Mouse (Mus musculus) heart, embryonic 15.5 days (tissue): Measurements from ENCODE around the gene Tbx1. TPM values are rescaled to one million over a fixed set of nuclear protein-coding genes. Genes with fewer than 3 reads are reported as not detected.

ENCODE experiments used
- ATAC-seq: fragments of 200-750 bp; cut with Nextera tagmentation; replicated peaks from 2 replicates; pipeline ENCODE4 v1.8.0; 2017; ENCODE audit warnings: low read depth, moderate TSS enrichment; ENCODE audit not compliant: insufficient number of reproducible peaks, insufficient read depth, low FRiP score
- H3K27ac ChIP-seq: fragments of 300-500 bp; sonication (generic); 2 replicates; pipeline ENCODE4 v1.5.1; 2015; ENCODE audit warnings: mild to moderate bottlenecking, inconsistent platforms
- H3K27me3 ChIP-seq: fragments of 300-500 bp; sonication (generic); 2 replicates; pipeline ENCODE4 v1.6.1; 2015; ENCODE audit warnings: inconsistent platforms
- H3K36me3 ChIP-seq: fragments of 300-500 bp; sonication (generic); 2 replicates; pipeline ENCODE4 v1.6.1; 2015; ENCODE audit warnings: mild to moderate bottlenecking, inconsistent platforms
- H3K4me1 ChIP-seq: fragments of 300-500 bp; sonication (generic); replicated peaks from 2 replicates; pipeline ENCODE4 v1.6.1; 2015; ENCODE audit warnings: inconsistent platforms
- H3K4me2 ChIP-seq: fragments of 300-500 bp; sonication (generic); 2 replicates; pipeline ENCODE4 v1.6.1; 2015; ENCODE audit warnings: inconsistent platforms, mild to moderate bottlenecking, moderate library complexity
- H3K4me3 ChIP-seq: fragments of 300-500 bp; sonication (generic); 2 replicates; pipeline ENCODE4 v1.5.1; 2015; ENCODE audit warnings: mild to moderate bottlenecking, inconsistent platforms
- H3K9ac ChIP-seq: fragments of 300-500 bp; sonication (generic); 2 replicates; pipeline ENCODE4 v1.6.1; 2015; ENCODE audit warnings: mild to moderate bottlenecking, inconsistent platforms
- H3K9me3 ChIP-seq: fragments of 300-500 bp; sonication (generic); replicated peaks from 2 replicates; pipeline ENCODE4 v1.6.1; 2016; ENCODE audit warnings: inconsistent platforms
- WGBS: fragments of 180-500 bp; shearing (Covaris S2); methylation state at CpG from one replicate; pipeline ENCODE4 v1.1.7; 2015; ENCODE audit warnings: mixed read lengths; 5-methylcytosine and 5-hydroxymethylcytosine counted together
- polyA plus RNA-seq: library from polyadenylated mRNA; unstranded; fragments of >200 nt; fragmentation: Nextera tagmentation; extraction: Ambion mirVana; gene quantifications from 2 replicates; pipeline ENCODE4 v1.2.1, GENCODE M21; 2015

Gene Tbx1
- polyA plus RNA-seq, 1 experiment from 2014 or later = 0.66 TPM

DNA sequence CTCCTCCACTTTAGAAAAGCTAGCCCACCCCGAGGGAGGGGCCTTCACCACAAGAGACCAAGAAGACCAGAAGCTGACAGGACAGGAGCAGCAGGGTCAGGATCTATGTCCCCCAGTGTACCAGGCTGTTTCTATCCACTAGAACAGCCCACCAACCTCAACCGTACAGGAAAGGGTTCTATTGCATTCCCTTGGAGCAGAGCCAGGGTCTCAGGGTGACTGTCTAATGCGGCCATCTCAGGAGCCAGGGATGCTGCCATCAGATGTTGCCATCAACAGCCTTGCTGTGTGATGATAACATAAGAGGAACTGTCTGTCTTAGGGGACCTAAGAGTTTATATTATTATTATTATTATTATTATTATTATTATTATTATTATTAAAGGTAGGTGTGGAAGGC is 13.4 kb downstream of the Tbx1 start:
- no peak overlapping the region for H3K4me2 ChIP-seq
- H3K4me1 ChIP-seq = peaks cover 12% of the 10 kb centered on the region
- H3K9me3 ChIP-seq = no peaks in the 10 kb centered on the region
- H3K9ac ChIP-seq = no peak overlapping the region
- no peak for ATAC-seq
- 38% methylated on average over 3 of the region's 3 CpGs for WGBS
- H3K27ac ChIP-seq = no peak overlapping the region
- no peaks in the 10 kb centered on the region for H3K36me3 ChIP-seq
- H3K27me3 ChIP-seq = peaks cover 52% of the 10 kb centered on the region
- H3K4me3 ChIP-seq = no peak overlapping the region

DNA sequence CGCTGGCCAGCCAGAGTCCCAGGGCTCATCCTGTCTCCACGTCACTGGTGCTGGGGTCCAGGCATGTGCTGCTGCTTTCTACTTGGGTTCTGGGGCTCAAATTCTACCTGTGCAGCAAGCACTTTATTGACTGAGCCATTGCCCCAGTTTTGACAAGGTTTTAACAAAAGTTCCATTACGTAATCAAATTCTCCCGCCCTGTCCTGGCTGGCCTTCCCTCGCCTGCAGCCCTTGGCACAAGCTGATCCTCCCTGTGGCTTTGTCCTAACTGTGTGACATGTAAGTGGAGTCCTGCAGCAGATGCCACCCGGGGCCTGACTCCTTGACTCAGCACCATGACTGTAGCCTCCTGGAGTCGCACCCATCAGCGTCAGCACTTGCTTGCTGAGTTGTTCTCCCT is 16.3 kb downstream of the Tbx1 start:
- 59% methylated on average over 8 of the region's 8 CpGs for WGBS
- Histone ChIP-seq H3K9me3 (no peaks in the 10 kb centered on the region), H3K4me2 (no peak overlapping the region), H3K36me3 (no peaks in the 10 kb centered on the region), H3K9ac (no peak overlapping the region), H3K27me3 (peaks cover 24% of the 10 kb centered on the region), H3K4me3 (no peak overlapping the region), H3K27ac (no peak overlapping the region), H3K4me1 (no peaks in the 10 kb centered on the region)
- no peak for ATAC-seq

DNA sequence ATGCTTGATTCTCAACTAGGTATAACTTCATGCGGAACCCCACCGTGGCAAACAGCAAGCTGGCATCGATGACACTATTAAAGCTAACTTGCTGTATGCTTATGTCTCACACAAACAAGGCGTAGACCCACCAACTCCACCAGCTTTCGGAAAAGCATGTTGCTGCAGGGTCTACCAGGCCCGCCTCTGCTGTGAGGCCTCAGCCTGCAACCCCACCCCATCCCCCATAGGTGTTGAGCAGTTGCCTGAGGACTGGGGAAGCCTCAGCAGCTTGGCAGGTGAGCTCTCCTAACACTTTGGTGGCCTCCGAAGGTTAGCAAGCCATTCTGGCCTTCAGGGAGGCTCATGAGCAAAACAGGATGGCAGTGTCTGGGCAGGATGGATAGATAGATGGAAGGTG is 21.9 kb downstream of the Tbx1 start:
- Histone ChIP-seq H3K9me3 (no peaks in the 10 kb centered on the region), H3K36me3 (no peaks in the 10 kb centered on the region), H3K27ac (no peak overlapping the region), H3K4me1 (peaks cover 5% of the 10 kb centered on the region; the same call in 1 of the 2 replicates), H3K9ac (no peak overlapping the region), H3K4me3 (no peak overlapping the region), H3K27me3 (0 out of 2 replicates have a peak, but pooled peaks cover 16% of the 10 kb centered on the region), H3K4me2 (no peak overlapping the region)
- no peak for ATAC-seq
- 76% methylated on average over 7 of the region's 7 CpGs for WGBS

DNA sequence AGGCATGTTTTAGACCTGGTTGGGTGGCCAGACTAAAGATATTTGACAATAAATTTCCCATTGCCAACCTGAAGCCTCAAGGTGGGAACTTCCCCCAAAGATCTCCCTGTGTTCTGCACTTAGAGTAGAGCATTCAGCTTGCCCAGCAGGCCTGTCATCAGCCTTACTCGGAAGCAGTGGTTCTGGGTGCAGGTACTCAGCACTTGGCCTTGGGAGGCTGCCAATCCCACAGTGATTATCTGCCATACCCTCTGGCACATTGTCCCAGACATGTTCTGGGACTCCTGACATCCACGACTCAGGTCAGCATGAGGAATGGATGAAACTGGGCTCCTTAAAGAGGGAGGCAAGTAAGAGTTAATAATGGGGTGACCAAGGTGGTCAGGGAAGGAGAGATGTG is 26.0 kb downstream of the Tbx1 start:
- H3K9me3 ChIP-seq = no peaks in the 10 kb centered on the region
- no peak overlapping the region for H3K4me2 ChIP-seq
- ATAC-seq = 0 out of 2 replicates have a peak, but pooled peaks have one; percentile 43
- peaks cover 5% of the 10 kb centered on the region; the same call in 1 of the 2 replicates for H3K4me1 ChIP-seq
- 33% methylated on average over 2 of the region's 2 CpGs for WGBS
- H3K27me3 ChIP-seq = 0 out of 2 replicates have a peak, but pooled peaks cover 16% of the 10 kb centered on the region
- H3K36me3 ChIP-seq = no peaks in the 10 kb centered on the region
- no peak overlapping the region for H3K27ac ChIP-seq
- no peak overlapping the region for H3K4me3 ChIP-seq
- H3K9ac ChIP-seq = no peak overlapping the region

DNA sequence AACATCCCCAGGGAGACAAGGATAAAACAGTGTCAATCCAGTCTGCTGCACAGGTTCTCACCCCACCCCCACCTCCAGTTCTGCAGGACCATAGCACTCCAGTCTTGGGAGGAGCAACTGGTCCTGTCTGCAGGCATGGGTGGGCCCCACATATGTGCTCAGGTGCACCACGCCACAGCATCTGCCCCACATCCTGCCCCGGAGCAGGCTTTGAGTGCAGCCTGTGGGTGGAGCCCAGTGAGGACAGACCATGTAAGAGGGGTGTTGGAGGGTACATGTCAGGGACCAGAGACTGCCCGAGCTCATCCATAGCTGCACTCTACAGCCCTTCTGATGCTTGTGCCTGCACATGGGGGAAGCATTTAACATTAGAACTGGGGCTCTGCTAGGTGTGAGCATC is 34.0 kb downstream of the Tbx1 start:
- H3K4me1 ChIP-seq = peaks cover 9% of the 10 kb centered on the region
- no peak for ATAC-seq
- H3K36me3 ChIP-seq = no peaks in the 10 kb centered on the region
- H3K4me2 ChIP-seq = no peak overlapping the region
- H3K4me3 ChIP-seq = no peak overlapping the region
- WGBS = 83% methylated on average over 3 of the region's 3 CpGs
- H3K27ac ChIP-seq = no peak overlapping the region
- peaks cover 4% of the 10 kb centered on the region; the same call in 1 of the 2 replicates for H3K27me3 ChIP-seq
- H3K9me3 ChIP-seq = no peaks in the 10 kb centered on the region
- H3K9ac ChIP-seq = no peak overlapping the region

DNA sequence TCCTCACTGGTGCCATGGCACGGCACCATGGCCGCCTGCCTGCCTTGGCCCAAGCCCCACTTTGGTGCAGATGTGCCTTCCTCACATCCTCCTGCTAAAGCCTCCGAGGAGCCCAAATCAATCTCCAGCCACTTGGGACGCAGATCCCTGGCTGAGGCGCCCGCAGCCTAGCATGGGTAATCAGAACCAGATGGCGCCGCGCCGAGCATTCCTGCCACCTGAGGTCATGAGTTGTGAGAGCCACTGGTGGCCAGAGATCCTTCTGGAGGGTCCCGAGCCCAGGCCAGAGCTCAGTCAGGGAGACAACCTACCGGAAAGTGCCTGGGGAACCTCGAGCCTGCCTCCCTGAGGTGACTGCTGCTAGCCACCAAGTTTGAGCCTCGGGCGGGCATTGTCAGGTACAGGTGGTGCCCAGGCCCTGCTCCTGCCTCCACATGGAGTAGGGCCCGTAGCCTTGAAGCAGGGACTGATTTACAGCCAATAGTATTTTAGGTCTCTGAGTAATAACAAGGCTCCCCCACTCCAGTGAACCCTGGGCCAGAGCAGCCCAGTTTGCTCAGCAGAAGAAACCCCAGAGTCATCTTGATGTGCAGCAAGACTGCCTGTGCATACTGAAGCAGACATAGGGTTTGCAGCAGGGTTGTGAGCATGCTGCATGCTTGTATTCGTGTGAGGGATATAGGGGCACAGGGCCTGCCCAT is 35.1 kb downstream of the Tbx1 start:
- Histone ChIP-seq H3K4me3 (no peak overlapping the region), H3K9me3 (no peaks in the 10 kb centered on the region), H3K9ac (no peak overlapping the region), H3K27ac (no peak overlapping the region), H3K4me1 (peaks cover 9% of the 10 kb centered on the region), H3K36me3 (no peaks in the 10 kb centered on the region), H3K4me2 (no peak overlapping the region), H3K27me3 (peaks cover 4% of the 10 kb centered on the region; the same call in 1 of the 2 replicates)
- 0 out of 2 replicates have a peak, but pooled peaks have one; percentile 37 for ATAC-seq
- 39% methylated on average over 17 of the region's 17 CpGs for WGBS

DNA sequence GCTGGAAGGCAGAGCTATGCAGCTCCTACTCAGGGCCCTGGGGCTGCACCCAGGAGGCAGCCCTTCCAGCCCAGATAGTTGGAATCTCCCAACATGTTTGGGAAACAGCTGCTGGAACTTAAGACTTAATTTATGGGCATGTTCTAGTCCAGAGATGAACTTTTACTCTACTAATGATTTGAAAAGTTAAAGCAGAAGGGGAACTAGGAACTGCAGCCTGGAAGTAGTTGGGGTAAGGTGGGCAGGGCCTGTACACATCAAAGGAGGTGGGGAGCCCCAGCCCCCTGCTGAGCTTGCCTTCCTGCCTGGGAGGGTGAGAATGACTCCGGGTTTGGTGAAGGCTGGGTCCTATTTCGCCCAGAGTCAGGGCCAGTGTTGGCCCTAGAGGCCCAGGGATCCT is 35.8 kb downstream of the Tbx1 start:
- H3K4me3 ChIP-seq = no peak overlapping the region
- WGBS = 43% methylated on average over 2 of the region's 2 CpGs
- H3K27ac ChIP-seq = no peak overlapping the region
- peaks cover 9% of the 10 kb centered on the region for H3K4me1 ChIP-seq
- ATAC-seq = no peak
- H3K9me3 ChIP-seq = no peaks in the 10 kb centered on the region
- H3K27me3 ChIP-seq = peaks cover 4% of the 10 kb centered on the region; the same call in 1 of the 2 replicates
- H3K4me2 ChIP-seq = no peak overlapping the region
- no peaks in the 10 kb centered on the region for H3K36me3 ChIP-seq
- H3K9ac ChIP-seq = no peak overlapping the region

DNA sequence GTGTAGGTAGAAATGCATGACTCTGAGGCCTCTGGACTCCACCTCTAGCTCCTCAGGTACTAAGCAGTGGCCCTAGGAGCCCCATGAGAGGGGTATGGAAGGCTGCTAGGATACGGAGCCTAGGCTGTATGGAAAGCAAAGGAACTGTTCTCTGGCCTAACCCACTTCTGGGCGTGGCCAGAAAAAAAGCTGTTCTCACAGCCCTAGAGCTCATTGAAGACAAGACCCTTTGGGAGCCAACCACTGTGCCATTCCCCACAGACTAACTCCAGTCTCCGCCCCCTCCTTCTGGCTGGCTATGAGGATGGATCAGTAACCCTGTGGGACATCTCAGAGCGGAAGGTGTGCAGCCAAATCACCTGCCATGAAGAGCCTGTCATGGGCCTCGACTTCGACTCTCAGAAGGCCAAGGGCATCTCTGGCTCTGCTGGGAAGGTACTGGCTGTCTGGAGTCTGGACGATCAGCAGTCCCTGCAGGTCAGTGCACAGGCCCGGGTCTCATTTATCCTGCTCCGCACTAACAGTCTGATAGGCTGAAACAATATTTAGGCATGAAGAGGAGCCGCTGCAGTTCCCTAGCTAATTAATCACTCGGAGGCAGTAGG is 38.3 kb downstream of the Tbx1 start:
- no peaks in the 10 kb centered on the region for H3K36me3 ChIP-seq
- no peak overlapping the region for H3K4me2 ChIP-seq
- H3K27ac ChIP-seq = no peak overlapping the region
- no peak overlapping the region for H3K4me3 ChIP-seq
- H3K4me1 ChIP-seq = peaks cover 15% of the 10 kb centered on the region
- no peak for ATAC-seq
- H3K27me3 ChIP-seq = peaks cover 4% of the 10 kb centered on the region; the same call in 1 of the 2 replicates
- 73% methylated on average over 11 of the region's 11 CpGs for WGBS
- H3K9me3 ChIP-seq = no peaks in the 10 kb centered on the region
- no peak overlapping the region for H3K9ac ChIP-seq

DNA sequence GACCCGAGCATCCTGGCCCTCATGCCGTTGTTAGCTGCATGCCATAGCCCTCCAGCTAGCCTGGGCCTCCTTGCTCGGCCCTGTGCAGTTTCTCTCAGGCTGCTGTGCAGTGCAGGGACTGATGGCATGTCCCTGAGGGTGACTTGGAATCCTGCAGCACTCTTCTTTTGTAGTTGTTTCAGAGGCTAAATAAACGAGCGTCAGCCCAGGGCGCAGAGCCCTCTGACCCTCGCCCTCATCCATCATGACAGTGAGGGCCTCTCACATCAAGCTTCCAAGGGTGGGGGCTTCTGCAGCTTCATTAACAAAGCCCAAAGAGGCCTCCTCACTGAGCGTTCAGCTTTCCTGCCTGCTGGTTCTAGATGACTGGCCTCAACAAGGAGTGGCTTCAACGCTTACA is 38.9 kb downstream of the Tbx1 start:
- Histone ChIP-seq H3K4me2 (no peak overlapping the region), H3K27ac (no peak overlapping the region), H3K9ac (no peak overlapping the region), H3K9me3 (no peaks in the 10 kb centered on the region), H3K27me3 (peaks cover 4% of the 10 kb centered on the region; the same call in 1 of the 2 replicates), H3K4me3 (no peak overlapping the region), H3K4me1 (peaks cover 15% of the 10 kb centered on the region), H3K36me3 (no peaks in the 10 kb centered on the region)
- no peak for ATAC-seq
- 53% methylated on average over 9 of the region's 9 CpGs for WGBS

DNA sequence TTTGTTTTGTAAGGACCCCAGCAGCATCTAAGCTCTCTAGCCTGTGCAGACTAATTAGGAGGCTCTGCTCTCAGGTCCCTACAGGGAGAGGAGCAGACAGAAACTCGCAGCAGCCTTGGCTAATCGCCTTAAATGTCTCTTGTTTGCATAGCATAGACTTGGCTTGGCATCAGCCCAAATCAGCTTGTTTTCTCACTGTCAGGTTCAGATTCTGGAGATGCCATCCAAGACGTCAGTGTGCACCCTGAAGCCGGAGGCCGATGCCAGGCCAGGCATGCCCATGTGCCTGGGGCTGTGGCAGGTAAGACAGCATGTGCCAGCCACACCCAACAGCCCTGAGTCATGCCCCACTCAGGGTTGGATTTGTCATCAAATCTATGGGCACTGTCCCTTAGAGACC is 42.6 kb downstream of the Tbx1 start:
- no peaks in the 10 kb centered on the region for H3K36me3 ChIP-seq
- no peak overlapping the region for H3K27ac ChIP-seq
- H3K9ac ChIP-seq = no peak overlapping the region
- H3K27me3 ChIP-seq = no peaks in the 10 kb centered on the region
- H3K9me3 ChIP-seq = no peaks in the 10 kb centered on the region
- H3K4me2 ChIP-seq = no peak overlapping the region
- WGBS = 67% methylated on average over 5 of the region's 5 CpGs
- no peak for ATAC-seq
- H3K4me1 ChIP-seq = peaks cover 19% of the 10 kb centered on the region
- no peak overlapping the region for H3K4me3 ChIP-seq

DNA sequence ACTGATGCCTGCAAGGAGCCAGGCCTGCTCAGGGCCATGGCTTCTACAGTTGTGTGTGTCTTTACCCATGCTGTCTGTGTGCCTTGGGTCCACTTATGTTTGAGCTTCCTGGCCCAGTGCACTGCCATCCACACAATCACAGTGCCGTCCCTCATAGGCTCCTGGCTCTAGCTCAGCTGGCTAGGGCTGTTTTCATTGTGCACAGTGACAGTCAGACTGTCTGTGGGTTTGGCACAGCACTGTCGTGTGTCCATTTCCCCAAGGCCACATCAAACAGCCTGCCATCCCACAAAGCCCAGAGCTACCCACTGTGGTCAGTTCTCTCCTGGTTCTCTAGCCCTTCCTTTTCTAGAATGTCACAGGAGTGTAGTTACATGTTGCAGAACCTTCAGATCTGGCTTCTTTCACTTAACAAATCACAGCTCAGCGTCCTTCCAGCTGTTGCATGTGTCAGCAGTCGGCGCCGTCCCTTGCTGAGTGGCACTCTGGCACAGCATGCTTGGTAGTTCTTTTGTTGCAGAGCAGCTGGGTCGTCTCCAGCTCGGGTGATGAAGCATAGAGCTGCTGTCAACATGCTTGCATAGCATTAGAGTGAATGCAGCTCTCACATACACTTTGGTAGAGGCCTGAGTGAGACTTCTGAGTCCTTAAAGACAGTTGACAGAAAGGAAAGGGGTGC is 47.2 kb downstream of the Tbx1 start:
- Histone ChIP-seq H3K36me3 (no peaks in the 10 kb centered on the region), H3K4me3 (no peak overlapping the region), H3K4me1 (peaks cover 18% of the 10 kb centered on the region), H3K4me2 (no peak overlapping the region), H3K27me3 (no peaks in the 10 kb centered on the region), H3K9ac (no peak overlapping the region), H3K27ac (no peak overlapping the region), H3K9me3 (no peaks in the 10 kb centered on the region)
- ATAC-seq = peak; percentile 58
- 29% methylated on average over 8 of the region's 8 CpGs for WGBS
